Mouse (Mus musculus) urinary bladder, adult 18-20 months (tissue): Measurements from ENCODE around the gene Pgrmc1.
"Not testable (repeated sequence)": the region's sequence is repeated elsewhere in the genome, so short reads cannot be mapped to it uniquely, and the experiment has no call there.

Experiments used
- DNase-seq, 2 experiments: peaks; one replicate each; pipeline ENCODE4 v3.0.0; 2022; ENCODE audit warnings: low spot score in 2 of 2, mixed read lengths in 2 of 2

The Pgrmc1 gene

GRCm38 (mm10) chrX:36597707-36598389 is at the start of gene Pgrmc1:
TSS of gene Pgrmc1 (plus strand) at chrX:36598206.
- DNase-seq, result peak; percentile 64 to 78

GRCm38 (mm10) chrX:36548798-36549197 is 49.2 kb upstream of the Pgrmc1 start:
- no peak for DNase-seq

- DNase-seq, result peak in 1 of 2 experiments; percentile 6
Measured at GRCm38 (mm10) chrX:36550906-36551305, 47.1 kb upstream of the Pgrmc1 start.

GRCm38 (mm10) chrX:36551351-36551750 is 46.7 kb upstream of the Pgrmc1 start:
- no peak for DNase-seq

GRCm38 (mm10) chrX:36552055-36552587 is 45.9 kb upstream of the Pgrmc1 start:
- peak in 1 of 2 experiments; percentile 23 for DNase-seq

GRCm38 (mm10) chrX:36552715-36553114 is 45.3 kb upstream of the Pgrmc1 start:
- DNase-seq, result no peak

GRCm38 (mm10) chrX:36555196-36555595 is 42.8 kb upstream of the Pgrmc1 start:
- DNase-seq, result not testable (repeated sequence)

- DNase-seq, result no peak
Measured at GRCm38 (mm10) chrX:36560170-36560569, 37.8 kb upstream of the Pgrmc1 start.

GRCm38 (mm10) chrX:36561650-36562049 is 36.4 kb upstream of the Pgrmc1 start:
- peak; percentile 36 to 58 for DNase-seq

- no peak for DNase-seq
Measured at GRCm38 (mm10) chrX:36562079-36562478, 35.9 kb upstream of the Pgrmc1 start.

GRCm38 (mm10) chrX:36586629-36587303 is 11.2 kb upstream of the Pgrmc1 start:
- DNase-seq, result no peak

- no peak for DNase-seq
Measured at GRCm38 (mm10) chrX:36587304-36588209, 10.4 kb upstream of the Pgrmc1 start.

GRCm38 (mm10) chrX:36590266-36590665 is 7.7 kb upstream of the Pgrmc1 start:
- DNase-seq, result no peak

- no peak for DNase-seq
Measured at GRCm38 (mm10) chrX:36591120-36591519, 6.9 kb upstream of the Pgrmc1 start.

GRCm38 (mm10) chrX:36591539-36591938 is 6.5 kb upstream of the Pgrmc1 start:
- DNase-seq, result no peak

- no peak for DNase-seq
Measured at GRCm38 (mm10) chrX:36595247-36595646, 2.8 kb upstream of the Pgrmc1 start.

GRCm38 (mm10) chrX:36596483-36597120 is 1.4 kb upstream of the Pgrmc1 start:
- not testable (repeated sequence) for DNase-seq

- no peak for DNase-seq
Measured at GRCm38 (mm10) chrX:36598390-36598810, 394 bp downstream of the Pgrmc1 start.

- DNase-seq, result peak in 1 of 2 experiments; percentile 6
Measured at GRCm38 (mm10) chrX:36598861-36599344, 897 bp downstream of the Pgrmc1 start.

- DNase-seq, result no peak
Measured at GRCm38 (mm10) chrX:36599656-36600055, 1.6 kb downstream of the Pgrmc1 start.

GRCm38 (mm10) chrX:36600066-36600465 is 2.1 kb downstream of the Pgrmc1 start:
- no peak for DNase-seq
